Mouse (Mus musculus) lung, postnatal 0 days (tissue): ENCODE results near the gene Snx10.

ENCODE experiments used
- CTCF ChIP-seq: IDR thresholded peaks from 2 replicates; pipeline ENCODE4 v1.5.1; 2016; ENCODE audit warnings: antibody characterized with exemption, mild to moderate bottlenecking
- EP300 ChIP-seq: IDR thresholded peaks from 2 replicates; pipeline ENCODE4 v1.6.1; 2016; ENCODE audit warnings: antibody characterized with exemption, mild to moderate bottlenecking, control low read depth

- no peak for TF ChIP-seq EP300
- no peak for TF ChIP-seq CTCF
Observed at GRCm38 (mm10) chr6:51542147-51542546, 18.4 kb downstream of the Snx10 start.
